Mouse (Mus musculus): ENCODE results near the gene Foxp4.
A peak's percentile ranks its signal among the peaks of the same experiment; 100 is the strongest.

The Foxp4 gene

GRCm38 (mm10) chr17:47889267-47889666 lies 35.2 kb downstream of the Foxp4 start:
- DNase-seq = no peak

- DNase-seq = no peak
Measured at GRCm38 (mm10) chr17:47888641-47889040, 35.8 kb downstream of the Foxp4 start.

GRCm38 (mm10) chr17:47888155-47888455 lies 36.3 kb downstream of the Foxp4 start:
- no peak for DNase-seq

- no peak for DNase-seq
Measured at GRCm38 (mm10) chr17:47887381-47888154, 36.9 kb downstream of the Foxp4 start.

- no peak for DNase-seq
Measured at GRCm38 (mm10) chr17:47883099-47883498, 41.3 kb downstream of the Foxp4 start.

GRCm38 (mm10) chr17:47881330-47881729 lies 43.1 kb downstream of the Foxp4 start:
- no peak for DNase-seq

- no peak for DNase-seq
Measured at GRCm38 (mm10) chr17:47879207-47879606, 45.2 kb downstream of the Foxp4 start.

- no peak for DNase-seq
Measured at GRCm38 (mm10) chr17:47878378-47879089, 45.9 kb downstream of the Foxp4 start.

GRCm38 (mm10) chr17:47877715-47878377 lies 46.6 kb downstream of the Foxp4 start:
- DNase-seq = no peak

GRCm38 (mm10) chr17:47876776-47877714 lies 47.4 kb downstream of the Foxp4 start:
- DNase-seq = no peak

GRCm38 (mm10) chr17:47873341-47873791 lies 51.1 kb downstream of the Foxp4 start:
- DNase-seq = peak; percentile 94

- no peak for DNase-seq
Measured at GRCm38 (mm10) chr17:47872311-47873011, 52.0 kb downstream of the Foxp4 start.

GRCm38 (mm10) chr17:47869874-47870273 lies 54.6 kb downstream of the Foxp4 start:
- DNase-seq = no peak

- DNase-seq = no peak
Measured at GRCm38 (mm10) chr17:47866037-47866436, 58.4 kb downstream of the Foxp4 start.

GRCm38 (mm10) chr17:47864496-47864895 lies 59.9 kb downstream of the Foxp4 start:
- peak; percentile 91 for DNase-seq

GRCm38 (mm10) chr17:47863437-47863836 lies 61.0 kb downstream of the Foxp4 start:
- no peak for DNase-seq

- no peak for DNase-seq
Measured at GRCm38 (mm10) chr17:47863023-47863422, 61.4 kb downstream of the Foxp4 start.

- DNase-seq = no peak
Measured at GRCm38 (mm10) chr17:47855544-47855943, 68.9 kb downstream of the Foxp4 start.

- no peak for DNase-seq
Measured at GRCm38 (mm10) chr17:47854908-47855307, 69.5 kb downstream of the Foxp4 start.

- no peak for DNase-seq
Measured at GRCm38 (mm10) chr17:47853760-47854159, 70.7 kb downstream of the Foxp4 start.

- no peak for DNase-seq
Measured at GRCm38 (mm10) chr17:47853336-47853735, 71.1 kb downstream of the Foxp4 start.

- DNase-seq = peak; percentile 64
Measured at GRCm38 (mm10) chr17:47851798-47852360, 72.6 kb downstream of the Foxp4 start.
